Mouse (Mus musculus) testis, adult 2 months (tissue): ENCODE measurements around the gene Tardbp.

Experiments used
- CTCF ChIP-seq: fragments of 200-500 bp; IDR thresholded peaks from 2 replicates; pipeline ENCODE4 v1.5.1; 2012; ENCODE audit warnings: low read depth, mild to moderate bottlenecking, inconsistent platforms, low read length, moderate library complexity; ENCODE audit not compliant: control insufficient read depth, insufficient read depth, insufficient replicate concordance
- POLR2A ChIP-seq: fragments of 200-500 bp; IDR thresholded peaks from 2 replicates; pipeline ENCODE4 v1.6.1; 2012; ENCODE audit warnings: low read depth, mild to moderate bottlenecking, inconsistent platforms, low read length, moderate library complexity; ENCODE audit not compliant: control insufficient read depth

- TF ChIP-seq POLR2A: no peak
- no peak for TF ChIP-seq CTCF
These were observed 427 bp upstream of the Tardbp start for GRCm38 (mm10) chr4:148627246-148627645.
